Mouse (Mus musculus) ES-Bruce4 (cell line): ENCODE data around the gene D430019H16Rik. TPM values are rescaled to one million over a fixed set of nuclear protein-coding genes. Genes with fewer than 3 reads are reported as not detected.

ENCODE experiments used
- H3K27ac ChIP-seq: 2 replicates; pipeline ENCODE4 v1.5.1; 2012; ENCODE audit warnings: low read length, inconsistent platforms; ENCODE audit not compliant: insufficient read depth
- H3K27me3 ChIP-seq: 2 replicates; pipeline ENCODE4 v1.6.1; 2012; ENCODE audit warnings: mild to moderate bottlenecking, low read length, inconsistent platforms; ENCODE audit not compliant: control insufficient read depth, poor library complexity, insufficient read depth, severe bottlenecking
- H3K36me3 ChIP-seq: 2 replicates; pipeline ENCODE4 v1.6.1; 2012; ENCODE audit warnings: inconsistent platforms, mild to moderate bottlenecking, low read length, moderate library complexity; ENCODE audit not compliant: control insufficient read depth, poor library complexity, insufficient read depth, severe bottlenecking
- H3K4me1 ChIP-seq: one replicate; pipeline ENCODE4 v1.8.1; 2011; ENCODE audit warnings: low read length; ENCODE audit not compliant: control insufficient read depth, insufficient read depth
- H3K4me3 ChIP-seq: 2 replicates; pipeline ENCODE4 v1.5.1; 2011; ENCODE audit warnings: low read depth, mild to moderate bottlenecking, low read length
- H3K9ac ChIP-seq: 2 replicates; pipeline ENCODE4 v1.6.1; 2012; ENCODE audit warnings: low read depth, mild to moderate bottlenecking, inconsistent platforms; ENCODE audit not compliant: poor library complexity, severe bottlenecking
- H3K9me3 ChIP-seq: replicated peaks from 2 replicates; pipeline ENCODE4 v1.6.1; 2012; ENCODE audit warnings: mild to moderate bottlenecking, low read length, inconsistent platforms; ENCODE audit not compliant: control insufficient read depth, poor library complexity, insufficient read depth, severe bottlenecking
- CTCF ChIP-seq: IDR thresholded peaks from one replicate; pipeline ENCODE4 v1.8.1; 2011; ENCODE audit warnings: low read depth, low read length
- EP300 ChIP-seq: IDR thresholded peaks from 2 replicates; pipeline ENCODE4 v1.6.1; 2011; ENCODE audit warnings: low read depth, low read length; ENCODE audit not compliant: insufficient read depth
- POLR2A ChIP-seq: IDR thresholded peaks from one replicate; pipeline ENCODE4 v1.8.1; 2011; ENCODE audit warnings: low read length; ENCODE audit not compliant: insufficient read depth
- polyA plus RNA-seq: library from polyadenylated mRNA; stranded (reverse); fragments of >200 nt; gene quantifications from 2 replicates; pipeline ENCODE4 v1.2.4, GENCODE M21; 2011; ENCODE audit warnings: low read depth; ENCODE audit not compliant: missing spikeins, insufficient read depth, insufficient read length

The D430019H16Rik gene
- polyA plus RNA-seq, 1 experiment = 1.1 TPM

DNA sequence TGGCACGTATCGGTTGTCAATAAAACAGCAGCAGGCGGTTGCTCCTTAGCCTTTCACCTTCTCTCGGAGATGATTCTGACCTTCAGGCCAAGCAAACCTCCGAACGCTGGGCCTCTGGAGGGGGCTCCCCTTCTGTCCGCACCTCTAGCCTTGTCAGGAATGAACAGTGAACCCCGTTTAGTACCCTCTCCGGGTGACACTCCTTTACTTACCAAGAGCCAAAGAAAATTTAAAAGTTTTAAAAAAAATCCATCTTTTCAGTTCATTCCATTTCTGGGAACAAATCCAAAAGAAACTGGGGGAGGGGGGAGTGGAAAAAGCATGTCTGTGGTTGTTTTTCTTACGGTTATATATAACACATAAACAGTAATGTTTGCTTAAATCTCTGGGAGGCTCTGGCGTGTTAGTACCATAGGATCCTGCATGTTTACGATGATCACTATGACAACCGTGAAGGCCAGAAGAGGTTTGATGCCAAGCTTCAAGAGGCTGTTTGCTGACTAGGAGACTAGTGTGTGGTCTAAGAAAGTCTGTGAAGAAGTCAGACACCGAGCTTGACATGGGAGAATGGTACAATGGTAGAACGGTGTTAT lies 67.6 kb downstream of the D430019H16Rik start:
- Histone ChIP-seq H3K36me3 (no peaks in the 10 kb centered on the region), H3K9ac (no peak overlapping the region), H3K9me3 (no peaks in the 10 kb centered on the region), H3K4me1 (no peaks in the 10 kb centered on the region), H3K27me3 (no peaks in the 10 kb centered on the region), H3K4me3 (no peak overlapping the region), H3K27ac (no peak overlapping the region)
- TF ChIP-seq CTCF (no peak), EP300 (no peak), POLR2A (no peak)

GRCm38 (mm10) chr12:105523737-105524136 lies 70.1 kb downstream of the D430019H16Rik start:
- Histone ChIP-seq H3K27ac (no peak overlapping the region), H3K9ac (no peak overlapping the region), H3K36me3 (no peaks in the 10 kb centered on the region), H3K27me3 (no peaks in the 10 kb centered on the region), H3K4me1 (no peaks in the 10 kb centered on the region), H3K9me3 (no peaks in the 10 kb centered on the region), H3K4me3 (no peak overlapping the region)
- TF ChIP-seq CTCF = no peak
- TF ChIP-seq EP300 = no peak
- TF ChIP-seq POLR2A = no peak

DNA sequence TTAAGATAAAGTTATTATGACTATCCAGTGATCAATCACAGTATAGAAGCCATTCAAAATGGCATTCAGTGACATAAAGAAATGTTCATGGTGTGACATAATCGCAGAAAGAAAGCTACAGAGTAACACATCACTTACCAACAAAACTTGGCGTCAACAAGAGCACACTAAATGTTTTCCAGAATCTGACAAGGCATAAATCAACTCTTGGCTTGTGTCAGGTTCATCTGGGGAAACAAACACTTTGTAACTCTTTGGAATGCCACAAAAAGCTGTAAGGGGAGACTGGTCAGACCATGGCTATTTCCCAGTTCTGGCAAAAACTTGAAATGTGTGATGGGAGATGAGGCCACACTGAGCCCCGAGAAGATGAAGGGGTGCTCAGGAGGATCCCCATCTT lies 72.5 kb downstream of the D430019H16Rik start:
- no peak for TF ChIP-seq POLR2A
- no peak for TF ChIP-seq EP300
- no peak for TF ChIP-seq CTCF
- H3K9me3 ChIP-seq = no peaks in the 10 kb centered on the region
- H3K36me3 ChIP-seq = no peaks in the 10 kb centered on the region
- no peak overlapping the region for H3K27ac ChIP-seq
- no peaks in the 10 kb centered on the region for H3K4me1 ChIP-seq
- no peak overlapping the region for H3K9ac ChIP-seq
- H3K27me3 ChIP-seq = no peaks in the 10 kb centered on the region
- no peak overlapping the region for H3K4me3 ChIP-seq

DNA sequence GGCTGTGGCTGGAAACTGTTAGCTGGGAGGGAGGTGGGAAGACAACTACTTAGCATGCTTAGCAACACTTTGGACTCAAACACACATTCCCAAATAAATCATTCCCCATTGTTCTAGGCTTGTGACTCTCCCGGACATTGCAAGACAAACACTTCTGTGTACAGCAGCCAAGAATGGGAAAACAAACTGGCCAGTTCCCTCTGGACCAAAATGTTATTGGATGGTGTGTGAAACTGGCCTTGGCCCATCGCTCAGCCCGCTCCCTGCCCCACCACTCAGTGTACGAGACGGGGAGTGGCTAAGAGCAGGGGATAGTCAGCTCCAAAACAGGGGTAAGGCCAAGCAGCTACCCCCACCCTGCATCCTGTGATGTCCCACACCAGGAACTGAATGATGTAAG lies 73.2 kb downstream of the D430019H16Rik start:
- Histone ChIP-seq H3K9me3 (no peaks in the 10 kb centered on the region), H3K27me3 (no peaks in the 10 kb centered on the region), H3K4me1 (no peaks in the 10 kb centered on the region), H3K36me3 (no peaks in the 10 kb centered on the region), H3K9ac (no peak overlapping the region), H3K27ac (no peak overlapping the region), H3K4me3 (no peak overlapping the region)
- no peak for TF ChIP-seq CTCF
- no peak for TF ChIP-seq EP300
- TF ChIP-seq POLR2A = no peak

GRCm38 (mm10) chr12:105529545-105529944 lies 75.9 kb downstream of the D430019H16Rik start:
- no peaks in the 10 kb centered on the region for H3K9me3 ChIP-seq
- H3K36me3 ChIP-seq = no peaks in the 10 kb centered on the region
- no peak overlapping the region for H3K4me3 ChIP-seq
- H3K4me1 ChIP-seq = no peaks in the 10 kb centered on the region
- TF ChIP-seq POLR2A (no peak), EP300 (no peak), CTCF (no peak)
- H3K9ac ChIP-seq = no peak overlapping the region
- no peaks in the 10 kb centered on the region for H3K27me3 ChIP-seq
- no peak overlapping the region for H3K27ac ChIP-seq

DNA sequence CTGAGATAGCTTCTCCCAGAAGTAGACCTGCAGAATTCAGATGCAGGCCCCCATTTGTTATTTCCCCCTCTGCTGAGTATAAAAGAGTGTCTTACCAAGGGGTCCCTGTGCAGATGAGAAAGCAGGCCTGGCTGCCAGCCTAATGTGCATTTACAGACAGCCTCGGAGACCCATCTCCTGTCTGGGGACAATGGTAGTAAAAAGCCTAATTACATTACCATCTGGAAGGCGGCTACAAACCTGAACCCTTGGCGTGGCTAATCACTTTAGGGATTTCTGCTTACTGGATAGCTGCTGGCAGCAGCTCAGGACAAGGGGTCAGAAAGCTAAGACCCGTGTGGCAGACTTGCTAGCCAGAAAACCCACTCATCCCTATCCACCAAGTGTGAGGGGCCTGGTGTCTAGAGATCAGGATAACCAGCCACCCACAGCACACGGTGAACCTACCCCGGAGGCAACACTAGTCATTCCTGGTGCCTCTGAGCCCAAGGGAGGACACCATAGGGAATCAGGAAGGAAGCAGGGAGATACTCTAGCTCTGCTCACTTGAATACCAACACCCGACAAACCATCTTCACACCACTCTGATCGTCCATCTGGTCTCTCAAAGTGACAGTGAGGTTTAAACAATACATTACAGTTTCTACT lies 78.2 kb downstream of the D430019H16Rik start:
- Histone ChIP-seq H3K36me3 (no peaks in the 10 kb centered on the region), H3K4me3 (no peak overlapping the region), H3K4me1 (no peaks in the 10 kb centered on the region), H3K9ac (no peak overlapping the region), H3K9me3 (no peaks in the 10 kb centered on the region), H3K27ac (no peak overlapping the region), H3K27me3 (no peaks in the 10 kb centered on the region)
- no peak for TF ChIP-seq POLR2A
